Mouse (Mus musculus) testis, postnatal 14 days (tissue): ENCODE measurements around the gene Nsf.

Source experiments
- DNase-seq: peaks from one replicate; pipeline ENCODE4 v3.0.0; 2021; ENCODE audit warnings: low spot score

Gene Nsf

GRCm38 (mm10) chr11:103772505-103773386 lies 181.1 kb downstream of the Nsf start:
- DNase-seq, result no peak
